Mouse (Mus musculus): ENCODE data around the gene Nap1l1. TPM values are rescaled to one million over a fixed set of nuclear protein-coding genes. Genes with fewer than 3 reads are reported as not detected.

Gene Nap1l1
- total RNA-seq, 4 experiments from 2014 or later: 53.4 to 66.1 (median 59.2) TPM

DNA sequence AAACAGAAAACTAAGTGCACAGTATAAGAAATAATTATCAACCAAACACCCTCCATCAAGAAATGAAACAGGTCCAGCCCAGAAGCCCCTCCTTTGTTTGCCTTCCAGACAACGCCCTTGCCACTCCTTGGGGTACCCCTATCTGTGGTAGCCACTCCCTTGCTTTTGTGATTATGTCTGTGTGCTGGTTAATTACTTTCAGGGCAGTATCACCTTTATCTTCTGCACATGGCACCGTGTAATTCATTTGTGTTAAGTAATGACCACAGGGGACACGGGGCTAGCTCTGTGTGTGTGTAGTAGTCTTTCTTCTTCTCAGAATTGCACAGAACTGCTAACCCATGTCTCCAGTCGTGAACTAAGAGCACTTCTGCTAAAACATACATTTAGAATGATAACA, 72.6 kb downstream of the Nap1l1 start:
- no peak for DNase-seq (ENCODE audit: low spot score in 2 of 2)

Other genes with a start within 250 kb of the Nap1l1 start
- gene Bbs10, start 174.5 kb upstream of the Nap1l1 start, total RNA-seq (2022): 1 to 10 TPM; 1.6 to 2.0 (median 1.7) TPM
- 1 to 10 TPM; 2.4 to 3.9 (median 3.6) TPM for gene Phlda1, start 33.1 kb downstream of the Nap1l1 start, total RNA-seq (2022)